Mouse (Mus musculus) liver, embryonic 12.5 days (tissue): ENCODE results near the gene Eps8. TPM values are rescaled to one million over a fixed set of nuclear protein-coding genes. Genes with fewer than 3 reads are reported as not detected.

ENCODE experiments used
- ATAC-seq: fragments of 200-750 bp; cut with Nextera tagmentation; 2 replicates; pipeline ENCODE4 v1.8.0; 2017; ENCODE audit warnings: moderate number of reproducible peaks, mild to moderate bottlenecking, moderate library complexity
- H3K27ac ChIP-seq: fragments of 300-500 bp; sonication (generic); 2 replicates; pipeline ENCODE4 v1.5.1; 2016; ENCODE audit warnings: mild to moderate bottlenecking
- H3K27me3 ChIP-seq: fragments of 300-500 bp; sonication (generic); replicated peaks from 2 replicates; pipeline ENCODE4 v1.6.1; 2016; ENCODE audit warnings: mild to moderate bottlenecking, moderate library complexity
- H3K36me3 ChIP-seq: fragments of 300-500 bp; sonication (generic); 2 replicates; pipeline ENCODE4 v1.6.1; 2016; ENCODE audit warnings: mild to moderate bottlenecking, moderate library complexity
- H3K4me1 ChIP-seq: fragments of 300-500 bp; sonication (generic); 2 replicates; pipeline ENCODE4 v1.6.1; 2016
- H3K4me2 ChIP-seq: fragments of 300-500 bp; sonication (generic); 2 replicates; pipeline ENCODE4 v1.6.1; 2016; ENCODE audit warnings: mild to moderate bottlenecking, moderate library complexity
- H3K4me3 ChIP-seq: fragments of 300-500 bp; sonication (generic); 2 replicates; pipeline ENCODE4 v1.5.1; 2016; ENCODE audit warnings: mild to moderate bottlenecking, moderate library complexity
- H3K9ac ChIP-seq: fragments of 300-500 bp; sonication (generic); 2 replicates; pipeline ENCODE4 v1.6.1; 2016; ENCODE audit warnings: mild to moderate bottlenecking, moderate library complexity
- H3K9me3 ChIP-seq: fragments of 300-500 bp; sonication (generic); replicated peaks from 2 replicates; pipeline ENCODE4 v1.6.1; 2016; ENCODE audit warnings: mild to moderate bottlenecking, moderate library complexity
- WGBS: fragments of 180-500 bp; shearing (Covaris S2); methylation state at CpG from one replicate; pipeline ENCODE4 v1.1.7; 2016; ENCODE audit not compliant: insufficient replicate concordance; 5-methylcytosine and 5-hydroxymethylcytosine counted together
- polyA plus RNA-seq: library from polyadenylated mRNA; unstranded; fragments of >200 nt; fragmentation: Nextera tagmentation; extraction: Ambion mirVana; gene quantifications from 2 replicates; pipeline ENCODE4 v1.2.1, GENCODE M21; 2016

The Eps8 gene
- polyA plus RNA-seq, 1 experiment from 2014 or later: 1.5 TPM

GRCm38 (mm10) chr6:137637443-137637842 lies 17.2 kb downstream of the Eps8 start:
- 12% methylated on average over 7 of the region's 7 CpGs for WGBS
- 0 out of 2 replicates have a peak, but pooled peaks cover 4% of the 10 kb centered on the region for H3K4me1 ChIP-seq

GRCm38 (mm10) chr6:137636131-137636530 lies 18.5 kb downstream of the Eps8 start:
- no peak overlapping the region for H3K4me3 ChIP-seq
- WGBS: 67% methylated on average over 5 of the region's 5 CpGs
- ATAC-seq: no peak

More at GRCm38 (mm10) chr6:137637443-137637842, 17.2 kb downstream of the Eps8 start:
- no peak for ATAC-seq
- Histone ChIP-seq H3K36me3 (no peaks in the 10 kb centered on the region), H3K4me2 (no peak overlapping the region), H3K27ac (no peak overlapping the region), H3K9ac (no peak overlapping the region), H3K4me3 (no peak overlapping the region), H3K9me3 (no peaks in the 10 kb centered on the region), H3K27me3 (no peaks in the 10 kb centered on the region)

GRCm38 (mm10) chr6:137633626-137634025 lies 21.1 kb downstream of the Eps8 start:
- Histone ChIP-seq H3K27ac (no peak overlapping the region), H3K9ac (no peak overlapping the region), H3K4me2 (no peak overlapping the region), H3K4me3 (no peak overlapping the region), H3K9me3 (no peaks in the 10 kb centered on the region), H3K27me3 (0 out of 2 replicates have a peak, but pooled peaks cover 3% of the 10 kb centered on the region), H3K4me1 (0 out of 2 replicates have a peak, but pooled peaks cover 4% of the 10 kb centered on the region), H3K36me3 (no peaks in the 10 kb centered on the region)
- ATAC-seq: no peak
- 59% methylated on average over 4 of the region's 4 CpGs for WGBS

More at GRCm38 (mm10) chr6:137636131-137636530, 18.5 kb downstream of the Eps8 start:
- Histone ChIP-seq H3K36me3 (no peaks in the 10 kb centered on the region), H3K4me1 (0 out of 2 replicates have a peak, but pooled peaks cover 4% of the 10 kb centered on the region), H3K27me3 (0 out of 2 replicates have a peak, but pooled peaks cover 3% of the 10 kb centered on the region), H3K4me2 (no peak overlapping the region), H3K9ac (no peak overlapping the region), H3K9me3 (no peaks in the 10 kb centered on the region), H3K27ac (no peak overlapping the region)

- Histone ChIP-seq H3K27me3 (0 out of 2 replicates have a peak, but pooled peaks cover 3% of the 10 kb centered on the region), H3K4me2 (no peak overlapping the region), H3K9ac (no peak overlapping the region), H3K4me1 (0 out of 2 replicates have a peak, but pooled peaks cover 4% of the 10 kb centered on the region), H3K9me3 (no peaks in the 10 kb centered on the region), H3K36me3 (no peaks in the 10 kb centered on the region), H3K27ac (no peak overlapping the region), H3K4me3 (no peak overlapping the region)
- WGBS: 67% methylated on average over 8 of the region's 8 CpGs
- no peak for ATAC-seq
Observed at GRCm38 (mm10) chr6:137633121-137633520, 21.6 kb downstream of the Eps8 start.

- no peak overlapping the region for H3K9ac ChIP-seq
- H3K4me3 ChIP-seq: no peak overlapping the region
- H3K27me3 ChIP-seq: 0 out of 2 replicates have a peak, but pooled peaks cover 3% of the 10 kb centered on the region
- no peak for ATAC-seq
- no peaks in the 10 kb centered on the region for H3K9me3 ChIP-seq
- WGBS: 56% methylated on average over 13 of the region's 13 CpGs
- H3K4me2 ChIP-seq: no peak overlapping the region
- H3K36me3 ChIP-seq: no peaks in the 10 kb centered on the region
- no peak overlapping the region for H3K27ac ChIP-seq
- no peaks in the 10 kb centered on the region for H3K4me1 ChIP-seq
Observed at GRCm38 (mm10) chr6:137630387-137630786, 24.3 kb downstream of the Eps8 start.

GRCm38 (mm10) chr6:137629603-137630231 lies 25.0 kb downstream of the Eps8 start:
- no peak for ATAC-seq
- H3K27ac ChIP-seq: no peak overlapping the region
- H3K27me3 ChIP-seq: 0 out of 2 replicates have a peak, but pooled peaks cover 3% of the 10 kb centered on the region
- 72% methylated on average over 13 of the region's 13 CpGs for WGBS
- H3K4me3 ChIP-seq: no peak overlapping the region
- H3K36me3 ChIP-seq: no peaks in the 10 kb centered on the region
- no peaks in the 10 kb centered on the region for H3K4me1 ChIP-seq
- H3K9ac ChIP-seq: no peak overlapping the region
- H3K4me2 ChIP-seq: no peak overlapping the region
- no peaks in the 10 kb centered on the region for H3K9me3 ChIP-seq

GRCm38 (mm10) chr6:137628715-137629114 lies 26.0 kb downstream of the Eps8 start:
- WGBS: 76% methylated on average over 6 of the region's 6 CpGs
- no peaks in the 10 kb centered on the region for H3K4me1 ChIP-seq
- H3K4me3 ChIP-seq: no peak overlapping the region
- no peak overlapping the region for H3K27ac ChIP-seq
- no peak overlapping the region for H3K9ac ChIP-seq
- ATAC-seq: no peak
- H3K9me3 ChIP-seq: no peaks in the 10 kb centered on the region
- H3K36me3 ChIP-seq: no peaks in the 10 kb centered on the region
- peaks cover 3% of the 10 kb centered on the region; the same call in 1 of the 2 replicates for H3K27me3 ChIP-seq
- H3K4me2 ChIP-seq: no peak overlapping the region

GRCm38 (mm10) chr6:137621021-137621420 lies 33.7 kb downstream of the Eps8 start:
- 76% methylated on average over 2 of the region's 2 CpGs for WGBS
- no peak overlapping the region for H3K4me3 ChIP-seq
- H3K9me3 ChIP-seq: no peaks in the 10 kb centered on the region
- H3K4me2 ChIP-seq: no peak overlapping the region
- H3K9ac ChIP-seq: no peak overlapping the region
- H3K27ac ChIP-seq: no peak overlapping the region
- no peaks in the 10 kb centered on the region for H3K36me3 ChIP-seq
- H3K4me1 ChIP-seq: no peaks in the 10 kb centered on the region
- no peaks in the 10 kb centered on the region; the same call in 1 of the 2 replicates for H3K27me3 ChIP-seq
- ATAC-seq: no peak

- WGBS: 67% methylated on average over 4 of the region's 4 CpGs
- Histone ChIP-seq H3K9ac (no peak overlapping the region), H3K4me2 (no peak overlapping the region), H3K27me3 (no peaks in the 10 kb centered on the region), H3K9me3 (no peaks in the 10 kb centered on the region), H3K27ac (no peak overlapping the region), H3K36me3 (no peaks in the 10 kb centered on the region), H3K4me1 (no peaks in the 10 kb centered on the region), H3K4me3 (no peak overlapping the region)
- no peak for ATAC-seq
Observed at GRCm38 (mm10) chr6:137613903-137614302, 40.8 kb downstream of the Eps8 start.

GRCm38 (mm10) chr6:137612071-137612547 lies 42.6 kb downstream of the Eps8 start:
- Histone ChIP-seq H3K27ac (no peak overlapping the region), H3K4me2 (no peak overlapping the region), H3K4me3 (no peak overlapping the region), H3K4me1 (no peaks in the 10 kb centered on the region), H3K9me3 (no peaks in the 10 kb centered on the region), H3K27me3 (no peaks in the 10 kb centered on the region), H3K9ac (no peak overlapping the region), H3K36me3 (no peaks in the 10 kb centered on the region)
- ATAC-seq: no peak
- 65% methylated on average over 2 of the region's 2 CpGs for WGBS

GRCm38 (mm10) chr6:137608160-137608930 lies 46.3 kb downstream of the Eps8 start:
- Histone ChIP-seq H3K9ac (no peak overlapping the region), H3K9me3 (no peaks in the 10 kb centered on the region), H3K27me3 (no peaks in the 10 kb centered on the region), H3K27ac (no peak overlapping the region), H3K36me3 (no peaks in the 10 kb centered on the region), H3K4me2 (no peak overlapping the region), H3K4me3 (no peak overlapping the region), H3K4me1 (no peaks in the 10 kb centered on the region)
- 81% methylated on average over 17 of the region's 17 CpGs for WGBS
- ATAC-seq: no peak

GRCm38 (mm10) chr6:137606541-137606940 lies 48.1 kb downstream of the Eps8 start:
- no peaks in the 10 kb centered on the region for H3K27me3 ChIP-seq
- WGBS: 62% methylated on average over 7 of the region's 7 CpGs
- no peak for ATAC-seq

More at GRCm38 (mm10) chr6:137606541-137606940, 48.1 kb downstream of the Eps8 start:
- Histone ChIP-seq H3K9me3 (no peaks in the 10 kb centered on the region), H3K4me1 (no peaks in the 10 kb centered on the region), H3K4me2 (no peak overlapping the region), H3K4me3 (no peak overlapping the region), H3K36me3 (no peaks in the 10 kb centered on the region), H3K27ac (no peak overlapping the region), H3K9ac (no peak overlapping the region)
